Mouse (Mus musculus) macrophage (primary cell): ENCODE data around the gene Cstb. TPM values are rescaled to one million over a fixed set of nuclear protein-coding genes. Genes with fewer than 3 reads are reported as not detected.

ENCODE experiments used
- H3K27ac ChIP-seq: fragments of 350-480 bp; formaldehyde crosslinking; 2 replicates; pipeline ENCODE4 v1.9.0; 2021
- H3K36me3 ChIP-seq: fragments of 350-480 bp; formaldehyde crosslinking; 2 replicates; pipeline ENCODE4 v1.9.0; 2021; ENCODE audit errors: inconsistent target
- H3K4me3 ChIP-seq: fragments of 350-480 bp; formaldehyde crosslinking; 2 replicates; pipeline ENCODE4 v1.9.0; 2021; ENCODE audit errors: inconsistent target
- H3K79me2 ChIP-seq: fragments of 350-480 bp; formaldehyde crosslinking; 2 replicates; pipeline ENCODE4 v1.9.0; 2021; ENCODE audit errors: inconsistent target
- WGBS: methylation state at CpG from one replicate; pipeline ENCODE4 v1.1.7; 2026; ENCODE audit warnings: inconsistent platforms; ENCODE audit not compliant: missing documents; 5-methylcytosine and 5-hydroxymethylcytosine counted together
- polyA plus RNA-seq: library from polyadenylated mRNA; stranded (reverse); fragments of 250-400 nt; gene quantifications from 3 replicates; pipeline ENCODE4 v1.2.4, GENCODE M21; 2018; ENCODE audit warnings: inconsistent platforms

The Cstb gene
- polyA plus RNA-seq, 1 experiment from 2014 or later = 1,659 TPM

DNA sequence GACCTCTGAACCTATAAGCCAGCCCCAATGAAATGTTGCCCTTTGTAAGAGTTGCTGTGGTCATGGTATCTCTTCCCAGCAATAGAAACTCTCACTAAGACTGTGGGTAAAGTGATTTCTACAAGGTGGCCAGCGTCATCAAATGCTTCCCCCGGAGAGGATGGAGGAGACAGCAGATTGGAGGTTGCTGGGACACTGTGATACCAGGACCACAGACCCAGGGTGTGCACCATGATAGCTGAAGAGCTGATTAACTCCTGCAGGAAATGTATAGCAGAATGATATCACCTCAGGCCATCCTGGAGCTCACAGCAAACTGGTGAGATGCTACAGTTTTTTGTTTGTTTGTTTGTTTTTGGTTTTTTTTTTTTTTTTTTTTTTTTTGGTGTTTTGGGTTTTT, 4.3 kb downstream of the Cstb start:
- Histone ChIP-seq H3K79me2 (peaks cover 16% of the 10 kb centered on the region), H3K36me3 (peaks cover 19% of the 10 kb centered on the region), H3K27ac (no peak overlapping the region), H3K4me3 (no peak overlapping the region)
- WGBS = 91% methylated on average over 2 of the region's 2 CpGs

DNA sequence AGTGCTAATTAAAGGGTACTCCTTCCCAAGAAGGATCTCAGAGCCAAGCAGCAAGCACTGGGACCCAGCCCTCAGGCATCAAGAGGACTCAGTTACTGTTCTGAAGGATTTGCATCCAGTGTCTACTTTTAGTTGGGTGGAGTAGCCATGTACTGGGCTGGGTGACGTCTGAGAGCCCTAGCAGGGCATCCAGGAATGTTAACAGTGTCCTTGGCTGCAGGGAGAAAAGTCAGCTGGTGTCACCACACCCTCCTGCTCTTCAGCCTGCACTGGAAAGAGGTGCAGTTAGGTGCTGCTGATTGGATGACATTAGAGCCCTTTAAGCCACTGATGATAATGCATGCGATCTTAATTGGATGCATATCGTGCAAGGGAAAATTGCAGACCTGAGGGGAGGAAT, 7.4 kb downstream of the Cstb start:
- 90% methylated on average over 3 of the region's 3 CpGs for WGBS
- Histone ChIP-seq H3K79me2 (no peaks in the 10 kb centered on the region), H3K4me3 (no peak overlapping the region), H3K36me3 (peaks cover 14% of the 10 kb centered on the region), H3K27ac (no peak overlapping the region)

DNA sequence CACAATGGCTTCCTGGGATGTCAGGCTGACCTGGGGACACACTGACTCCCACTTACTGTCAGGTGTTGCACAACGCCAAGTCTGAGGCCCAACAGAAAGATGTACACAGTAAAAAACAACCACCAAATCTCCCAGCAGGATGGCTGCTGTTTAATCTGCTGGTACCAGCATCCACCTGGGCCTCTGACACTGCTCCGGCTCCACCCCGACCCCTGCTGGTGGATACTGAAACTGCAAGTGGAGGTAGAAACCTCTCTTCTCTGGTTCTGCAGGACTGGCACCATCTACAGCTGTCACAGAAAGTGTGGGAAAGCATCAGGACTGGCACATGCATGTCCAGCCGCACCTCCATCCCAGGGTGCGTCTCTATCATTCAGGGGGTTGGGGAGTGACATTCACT, 12.6 kb downstream of the Cstb start:
- Histone ChIP-seq H3K36me3 (peaks cover 41% of the 10 kb centered on the region), H3K27ac (no peak overlapping the region), H3K4me3 (no peak overlapping the region), H3K79me2 (no peaks in the 10 kb centered on the region)
- WGBS = 26% methylated on average over 5 of the region's 5 CpGs

DNA sequence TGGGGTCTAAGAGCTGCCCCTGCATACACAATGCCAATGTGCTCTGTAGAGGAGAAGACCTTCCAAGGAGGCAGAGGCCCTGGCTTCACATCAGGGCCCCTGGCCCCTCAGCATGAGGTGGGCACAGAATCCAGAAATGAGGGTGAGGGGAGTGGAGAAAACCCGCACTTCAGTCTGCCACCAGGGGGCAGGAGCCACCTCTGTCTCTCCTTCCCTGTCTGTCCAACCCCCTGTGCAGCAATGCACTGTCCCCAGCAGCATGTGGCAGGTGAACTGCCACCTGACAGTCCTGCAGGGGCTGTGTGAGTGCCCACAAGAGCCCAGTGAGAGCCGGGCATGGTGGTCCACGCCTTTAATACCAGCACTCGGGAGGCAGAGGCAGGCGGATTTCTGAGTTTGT, 14.1 kb downstream of the Cstb start:
- WGBS = 61% methylated on average over 4 of the region's 5 CpGs
- Histone ChIP-seq H3K27ac (no peak overlapping the region), H3K79me2 (no peaks in the 10 kb centered on the region; the same call in 1 of the 2 replicates), H3K4me3 (no peak overlapping the region), H3K36me3 (peaks cover 53% of the 10 kb centered on the region)

DNA sequence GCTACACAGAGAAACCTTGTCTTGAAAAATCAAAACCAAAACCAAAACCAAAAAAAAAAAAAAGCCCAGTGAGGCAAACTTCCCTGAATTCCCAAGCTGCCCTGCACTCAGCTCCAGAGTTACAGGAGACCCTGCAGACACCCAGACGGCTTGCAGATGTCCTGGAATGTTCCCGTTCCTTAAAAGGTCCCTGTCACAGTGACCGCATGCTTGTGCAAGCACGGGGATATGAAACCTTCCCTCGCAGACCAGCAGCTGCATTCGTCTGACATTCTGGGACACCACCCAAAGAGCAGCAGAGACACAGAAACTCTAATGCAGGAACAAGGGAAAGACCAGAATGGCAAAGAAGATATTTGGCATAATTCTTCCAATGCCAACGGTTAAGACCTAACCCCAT, 14.5 kb downstream of the Cstb start:
- Histone ChIP-seq H3K79me2 (no peaks in the 10 kb centered on the region; the same call in 1 of the 2 replicates), H3K27ac (no peak overlapping the region), H3K36me3 (peaks cover 58% of the 10 kb centered on the region), H3K4me3 (no peak overlapping the region)
- 45% methylated on average over 7 of the region's 7 CpGs for WGBS

DNA sequence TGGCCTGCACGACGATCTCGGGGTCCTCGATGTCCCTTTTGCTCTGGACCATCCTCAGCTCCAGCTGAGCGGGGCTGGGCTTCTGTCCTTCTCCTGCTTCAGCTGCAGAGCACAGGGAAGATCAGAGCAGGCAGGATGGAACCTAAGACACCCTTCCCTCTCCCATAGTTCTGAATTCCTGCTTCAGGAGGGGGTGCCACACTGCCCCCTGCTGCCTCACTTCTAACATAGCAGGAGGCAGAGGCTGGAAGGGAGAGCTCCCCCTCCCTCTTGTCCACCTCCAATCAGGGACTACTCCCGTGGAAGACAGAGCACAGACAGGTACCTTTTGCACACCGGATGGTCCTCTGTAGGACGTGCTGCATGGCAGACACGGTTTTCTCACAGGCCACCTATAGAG, 15.3 kb downstream of the Cstb start:
- Histone ChIP-seq H3K36me3 (peaks cover 66% of the 10 kb centered on the region), H3K27ac (no peak overlapping the region), H3K79me2 (no peaks in the 10 kb centered on the region; the same call in 1 of the 2 replicates), H3K4me3 (no peak overlapping the region)
- 85% methylated on average over 9 of the region's 9 CpGs for WGBS

DNA sequence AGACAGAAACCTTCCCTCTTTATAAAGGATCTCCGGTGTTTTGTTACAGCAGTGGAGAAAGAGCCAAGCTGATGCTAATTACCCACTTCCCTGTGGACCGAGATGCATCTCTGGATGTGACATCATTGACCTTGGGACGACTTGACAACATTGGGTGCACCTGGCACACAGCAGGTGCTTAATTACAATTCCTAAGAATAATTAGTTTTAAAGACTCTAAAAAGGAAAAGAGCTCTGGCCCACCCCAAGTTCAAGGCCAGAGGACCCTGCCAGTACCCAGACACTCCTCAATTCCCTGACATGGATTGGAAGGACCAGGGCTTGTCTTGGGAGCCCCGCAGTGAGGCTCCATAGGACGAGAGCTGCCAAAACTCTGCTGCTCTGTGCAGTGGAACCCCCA, 16.1 kb downstream of the Cstb start:
- Histone ChIP-seq H3K27ac (no peak overlapping the region), H3K36me3 (peaks cover 74% of the 10 kb centered on the region), H3K4me3 (no peak overlapping the region), H3K79me2 (peaks cover 6% of the 10 kb centered on the region; the same call in 1 of the 2 replicates)
- WGBS = 94% methylated on average over 5 of the region's 5 CpGs

DNA sequence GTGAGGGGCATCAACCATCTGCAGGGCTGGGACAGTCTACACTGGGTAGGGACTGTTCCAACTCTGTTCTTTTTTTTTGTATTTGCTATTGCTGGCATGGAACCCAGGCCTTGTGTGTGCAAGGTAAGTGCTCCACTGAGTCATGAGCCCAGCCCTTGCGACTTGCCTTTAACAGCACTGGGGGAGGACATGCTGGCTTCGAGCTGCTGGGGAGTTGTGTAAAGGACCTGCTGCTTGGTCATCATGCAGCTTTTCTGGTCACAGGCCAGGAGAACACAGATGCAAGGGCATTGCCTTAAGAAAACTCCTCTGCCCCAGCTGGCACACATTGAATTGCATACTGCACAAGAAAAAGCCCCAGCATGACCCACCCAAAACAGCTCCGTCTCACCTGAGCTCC, 16.8 kb downstream of the Cstb start:
- WGBS = 86% methylated on average over 2 of the region's 3 CpGs
- Histone ChIP-seq H3K36me3 (peaks cover 80% of the 10 kb centered on the region), H3K4me3 (no peak overlapping the region), H3K79me2 (peaks cover 7% of the 10 kb centered on the region; the same call in 1 of the 2 replicates), H3K27ac (no peak overlapping the region)

DNA sequence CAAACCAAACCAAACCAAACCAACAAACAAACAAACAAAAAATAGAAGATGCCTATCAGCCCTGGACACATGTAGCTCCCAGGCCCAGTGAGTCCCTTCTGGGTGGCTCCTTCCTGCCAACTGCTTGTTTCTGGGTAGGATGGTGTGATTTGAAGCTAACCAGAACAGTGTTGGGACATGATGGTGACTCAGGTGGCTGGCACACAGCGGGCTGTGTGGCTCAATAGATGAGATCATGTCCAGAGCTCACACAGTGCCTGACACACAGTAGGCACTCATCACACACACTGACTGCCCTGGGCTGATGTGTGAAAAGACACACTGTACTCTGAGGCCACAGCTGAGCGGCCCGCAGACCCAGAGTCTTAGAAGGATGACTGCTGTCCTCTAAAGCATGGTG, 20.7 kb downstream of the Cstb start:
- no peak overlapping the region for H3K27ac ChIP-seq
- peaks cover 98% of the 10 kb centered on the region for H3K36me3 ChIP-seq
- H3K4me3 ChIP-seq = no peak overlapping the region
- H3K79me2 ChIP-seq = peaks cover 31% of the 10 kb centered on the region
- WGBS = 96% methylated on average over 3 of the region's 3 CpGs

DNA sequence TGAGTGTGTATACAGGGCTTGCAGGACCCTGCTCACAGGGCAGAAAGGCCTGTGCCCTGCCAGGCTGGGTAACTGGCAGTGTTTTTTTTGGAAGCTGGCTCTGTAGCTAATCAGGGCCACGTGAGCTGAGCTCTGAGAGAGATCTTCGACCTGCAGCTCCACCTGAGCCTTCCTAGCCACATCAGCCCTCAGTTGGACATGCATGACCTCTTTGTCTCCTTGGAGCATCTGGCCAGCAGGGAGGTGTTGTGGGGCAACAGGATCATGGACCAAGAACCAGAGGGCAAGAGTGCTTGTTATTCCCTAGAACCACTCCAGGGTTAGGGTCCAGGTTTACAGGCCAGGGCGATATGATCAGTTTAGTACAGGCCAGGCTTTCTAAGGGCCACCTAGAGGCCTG, 21.9 kb downstream of the Cstb start:
- Histone ChIP-seq H3K4me3 (no peak overlapping the region), H3K36me3 (peaks cover 98% of the 10 kb centered on the region), H3K27ac (no peak overlapping the region), H3K79me2 (peaks cover 43% of the 10 kb centered on the region)
- WGBS = 100% methylated on average over 3 of the region's 3 CpGs

DNA sequence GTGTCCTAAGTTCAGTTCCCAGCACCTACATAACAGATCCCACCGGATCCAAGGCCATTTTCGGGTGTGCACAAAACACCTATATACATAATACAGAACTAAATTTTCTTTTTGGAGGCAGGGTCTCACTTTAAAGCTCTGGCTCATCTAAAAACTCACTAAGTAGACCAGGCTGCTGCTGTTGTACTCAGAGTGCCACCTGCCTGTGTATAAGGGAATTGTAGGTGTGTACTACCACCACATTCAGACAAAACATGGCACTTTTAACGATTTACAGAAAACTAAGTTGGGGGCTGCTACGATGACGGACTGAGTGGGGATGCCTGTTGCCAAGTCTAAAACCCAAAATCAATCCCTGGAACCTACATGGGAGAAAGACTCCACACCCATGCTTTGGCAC, 25.3 kb downstream of the Cstb start:
- no peak overlapping the region for H3K27ac ChIP-seq
- no peak overlapping the region for H3K4me3 ChIP-seq
- H3K79me2 ChIP-seq = peaks cover 77% of the 10 kb centered on the region
- peaks cover 78% of the 10 kb centered on the region for H3K36me3 ChIP-seq
- WGBS = 89% methylated on average over 5 of the region's 5 CpGs

DNA sequence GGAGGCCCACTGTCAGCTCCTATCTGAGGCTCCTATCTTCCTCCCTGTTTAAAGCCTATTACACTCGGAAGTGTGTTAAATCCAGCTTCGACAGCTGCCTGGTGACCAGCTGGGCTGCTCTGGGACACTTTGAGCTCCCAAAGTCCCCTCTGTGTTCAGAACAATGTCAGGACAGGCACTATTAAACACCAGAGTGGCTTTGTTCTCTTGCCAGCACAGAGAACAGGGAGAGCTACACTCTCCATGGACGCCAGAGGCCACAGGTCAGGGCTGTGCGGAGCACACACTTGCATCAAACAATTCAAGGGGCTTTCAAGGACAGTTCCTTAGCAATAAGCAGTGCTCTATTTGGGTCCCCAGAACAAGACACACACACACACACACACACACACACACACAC, 27.2 kb downstream of the Cstb start:
- Histone ChIP-seq H3K36me3 (peaks cover 66% of the 10 kb centered on the region), H3K4me3 (no peak overlapping the region), H3K79me2 (peaks cover 89% of the 10 kb centered on the region), H3K27ac (no peak overlapping the region)
- 91% methylated on average over 4 of the region's 4 CpGs for WGBS

DNA sequence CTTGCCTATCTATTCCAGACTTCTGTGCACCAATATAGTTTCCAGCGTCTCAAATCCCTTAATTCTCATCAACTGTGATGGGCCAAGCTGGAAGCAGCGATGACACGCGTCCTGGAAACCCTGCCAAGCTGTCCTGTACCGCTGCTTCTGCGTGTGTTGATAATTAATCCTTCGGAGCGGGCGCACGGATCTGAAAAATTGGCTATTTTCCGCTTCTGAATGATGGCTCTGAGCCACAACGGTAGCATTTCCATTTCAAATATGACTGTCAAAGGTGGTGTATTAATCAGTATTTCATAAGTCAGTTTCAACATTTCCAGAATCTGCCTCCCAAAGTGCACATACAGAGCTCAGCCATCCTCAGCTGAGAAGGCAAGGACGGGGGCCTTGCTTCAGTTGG, 31.2 kb downstream of the Cstb start:
- Histone ChIP-seq H3K27ac (peak overlapping the region; percentile 68), H3K79me2 (peaks cover 100% of the 10 kb centered on the region), H3K36me3 (peaks cover 25% of the 10 kb centered on the region), H3K4me3 (no peak overlapping the region)
- WGBS = 86% methylated on average over 13 of the region's 13 CpGs

DNA sequence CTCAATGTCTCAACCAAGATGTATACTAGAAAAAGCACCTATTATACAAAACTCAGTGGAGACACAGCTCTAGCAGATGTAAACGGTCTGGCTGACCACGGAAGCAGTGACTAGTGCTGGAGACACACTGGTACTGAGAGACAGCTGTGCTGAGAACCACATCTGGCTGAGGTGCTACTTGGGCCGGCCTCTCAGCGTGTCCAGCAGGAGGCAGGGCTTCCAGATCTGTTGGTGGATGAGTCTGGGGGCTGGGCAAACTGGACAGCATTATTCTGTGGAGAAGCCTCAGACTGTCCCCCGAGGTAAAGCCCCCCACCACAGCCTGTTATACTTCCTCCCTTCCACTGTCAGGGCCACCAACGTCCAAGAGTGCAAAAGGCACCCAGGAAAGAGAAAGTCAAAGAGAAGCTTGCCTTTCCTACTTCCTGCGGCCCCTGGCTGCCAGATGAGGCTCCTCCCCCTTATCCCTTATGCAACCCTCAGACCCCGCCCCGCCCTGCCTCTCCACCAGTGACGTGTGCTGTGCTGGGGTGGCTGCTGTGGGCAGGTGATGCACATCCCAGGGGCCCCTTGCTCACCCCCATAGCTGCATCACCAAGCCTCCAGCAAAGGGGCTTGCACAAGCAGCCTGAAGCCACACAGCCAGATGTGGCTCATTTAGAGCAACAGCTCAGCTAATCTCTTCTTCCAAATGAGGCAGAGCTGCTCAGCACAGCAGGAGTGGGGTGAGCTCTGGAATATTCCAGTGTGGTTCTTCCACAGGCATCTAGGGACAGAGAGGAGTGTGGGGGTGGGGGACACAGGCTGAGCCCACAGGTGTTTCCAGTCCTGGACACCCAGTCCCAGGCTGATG, 32.3 kb downstream of the Cstb start:
- 20% methylated on average over 9 of the region's 10 CpGs for WGBS
- Histone ChIP-seq H3K27ac (peak overlapping the region; percentile 68), H3K36me3 (peaks cover 15% of the 10 kb centered on the region; the same call in 1 of the 2 replicates), H3K79me2 (peaks cover 100% of the 10 kb centered on the region), H3K4me3 (no peak overlapping the region; the same call in 1 of the 2 replicates)

DNA sequence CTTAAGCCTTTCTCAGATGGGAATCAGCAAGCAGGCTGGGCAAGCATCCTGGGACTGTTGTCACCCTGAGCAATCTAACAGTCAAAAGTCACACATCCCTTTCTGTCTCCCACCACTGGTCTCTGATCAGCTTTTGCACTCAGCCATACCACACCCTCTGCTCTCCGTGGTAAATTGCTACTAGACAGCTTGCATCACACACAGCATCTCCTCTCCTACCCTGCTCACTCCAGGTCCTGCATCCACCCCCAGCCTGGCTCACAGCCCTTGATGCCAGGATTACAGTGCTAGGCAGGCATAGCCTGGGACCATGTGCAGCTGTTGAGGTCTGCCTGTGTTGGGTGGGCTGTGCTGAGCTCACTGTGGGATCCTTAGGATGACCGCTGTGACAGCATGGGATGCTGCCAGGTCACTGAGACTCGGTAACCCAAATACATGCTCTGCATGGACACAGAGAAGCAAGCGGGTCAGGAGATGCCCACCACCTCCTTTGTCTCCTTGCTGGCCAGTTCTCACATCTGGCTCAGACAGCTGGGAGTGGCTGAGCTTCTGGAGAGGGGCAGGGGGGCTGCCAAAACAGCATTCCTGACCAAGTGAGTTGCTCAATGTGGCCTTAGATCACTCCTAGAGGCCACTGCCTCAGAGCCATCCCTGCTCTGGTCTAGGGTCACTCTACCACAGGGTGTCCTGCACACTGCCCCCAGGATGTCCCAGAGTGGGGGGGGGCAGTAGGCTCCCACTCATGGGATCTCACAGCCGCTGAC, 33.1 kb downstream of the Cstb start:
- peak overlapping the region; percentile 68 for H3K27ac ChIP-seq
- WGBS = 79% methylated on average over 5 of the region's 5 CpGs

More for the DNA sequence above, 33.1 kb downstream of the Cstb start:
- H3K4me3 ChIP-seq = no peak overlapping the region
- H3K79me2 ChIP-seq = peaks cover 100% of the 10 kb centered on the region
- H3K36me3 ChIP-seq = peaks cover 7% of the 10 kb centered on the region; the same call in 1 of the 2 replicates
